Mouse (Mus musculus): ENCODE measurements at regions not wholly inside any gene's neighbourhood (a gene's known extent, or its start where the extent isn't known, plus 50 kb on each side); places are given as distances from the start of the nearest gene placed in this dataset.

GRCm38 (mm10) chr11:51911481-51911880 lies 54.0 kb upstream of the Jade2 start:
- ATAC-seq (replicated peaks; ENCODE audit: low FRiP score, low read depth) (no peak), DNase-seq (ENCODE audit: low spot score) (no peak)
- H3K9ac ChIP-seq (ENCODE audit: low read depth, low read length): no peak overlapping the region
- WGBS: 36% methylated on average over 3 of the region's 3 CpGs
- H3K27ac ChIP-seq: no peak overlapping the region
- no peaks in the 10 kb centered on the region for H3K27me3 ChIP-seq (ENCODE audit: insufficient read depth, low read length)
- no peaks in the 10 kb centered on the region for H3K9me3 ChIP-seq (replicated peaks; ENCODE audit: low read length)
- no peak overlapping the region for H3K4me2 ChIP-seq (ENCODE audit: low read length)
- no peak for TF ChIP-seq CTCF (IDR thresholded peaks at IDR 0.05; ENCODE audit: low read depth)
- no peaks in the 10 kb centered on the region for H3K36me3 ChIP-seq (ENCODE audit: insufficient read depth, low read length)
- no peak overlapping the region for H3K4me3 ChIP-seq (replicated peaks; ENCODE audit: low read depth, low read length)
- H3K4me1 ChIP-seq (replicated peaks; ENCODE audit: insufficient read depth, low read length): peaks cover 7% of the 10 kb centered on the region

GRCm38 (mm10) chr11:51915656-51916032 lies 51.8 kb upstream of the Cdkn2aipnl start:
- H3K9me3 ChIP-seq (replicated peaks; ENCODE audit: low read length): no peaks in the 10 kb centered on the region
- H3K4me2 ChIP-seq (ENCODE audit: low read length): peak overlapping the region; percentile 73
- ATAC-seq (replicated peaks; ENCODE audit: low FRiP score, low read depth) (no peak; the same call in 1 of the 2 replicates), DNase-seq (ENCODE audit: low spot score) (no peak)
- H3K9ac ChIP-seq (ENCODE audit: low read depth, low read length): peak overlapping the region; percentile 50; the same call in 1 of the 2 replicates
- no peaks in the 10 kb centered on the region for H3K36me3 ChIP-seq (ENCODE audit: insufficient read depth, low read length)
- peaks cover 7% of the 10 kb centered on the region for H3K4me1 ChIP-seq (replicated peaks; ENCODE audit: insufficient read depth, low read length)
- peak overlapping the region; percentile 28; the same call in 1 of the 2 replicates for H3K4me3 ChIP-seq (replicated peaks; ENCODE audit: low read depth, low read length)
- peak overlapping the region; percentile 90 for H3K27ac ChIP-seq
- TF ChIP-seq CTCF (IDR thresholded peaks at IDR 0.05; ENCODE audit: low read depth): no peak
- WGBS: 11% methylated on average over 8 of the region's 8 CpGs
- no peaks in the 10 kb centered on the region for H3K27me3 ChIP-seq (ENCODE audit: insufficient read depth, low read length)

GRCm38 (mm10) chr11:51916033-51916929 lies 51.2 kb upstream of the Cdkn2aipnl start:
- no peaks in the 10 kb centered on the region for H3K9me3 ChIP-seq (replicated peaks; ENCODE audit: low read length)
- no peak for TF ChIP-seq CTCF (IDR thresholded peaks at IDR 0.05; ENCODE audit: low read depth)
- WGBS: 1% methylated on average over 29 of the region's 29 CpGs
- no peaks in the 10 kb centered on the region for H3K36me3 ChIP-seq (ENCODE audit: insufficient read depth, low read length)
- peaks cover 7% of the 10 kb centered on the region for H3K4me1 ChIP-seq (replicated peaks; ENCODE audit: insufficient read depth, low read length)
- H3K9ac ChIP-seq (ENCODE audit: low read depth, low read length): peak overlapping the region; percentile 50; the same call in 1 of the 2 replicates
- no peaks in the 10 kb centered on the region for H3K27me3 ChIP-seq (ENCODE audit: insufficient read depth, low read length)
- peak overlapping the region; percentile 73 for H3K4me2 ChIP-seq (ENCODE audit: low read length)
- H3K4me3 ChIP-seq (replicated peaks; ENCODE audit: low read depth, low read length): peak overlapping the region; percentile 28
- peak overlapping the region; percentile 90 for H3K27ac ChIP-seq
- DNase-seq (ENCODE audit: low spot score) (peak; percentile 88), ATAC-seq (replicated peaks; ENCODE audit: low FRiP score, low read depth) (peak; percentile 90)

All from kidney, postnatal 0 days (tissue).